Mouse (Mus musculus) brain, adult 2 months (tissue): ENCODE measurements around the gene Olfr656.

Experiments
- DNase-seq: peaks from one replicate; pipeline ENCODE4 v3.0.0; 2011; ENCODE audit warnings: low read depth, low spot score

Gene Olfr656

GRCm38 (mm10) chr7:104613655-104614054 is at the start of gene Olfr656:
TSS of gene Olfr656 (plus strand) at chr7:104613955.
- no peak for DNase-seq

GRCm38 (mm10) chr7:104577014-104577413 is 36.7 kb upstream of the Olfr656 start, which contains the start of gene Olfr653:
TSS of gene Olfr653 (plus strand) at chr7:104577314.
- DNase-seq: no peak

GRCm38 (mm10) chr7:104580846-104581245 is 32.9 kb upstream of the Olfr656 start:
- no peak for DNase-seq

- DNase-seq: no peak
These were observed 32.3 kb upstream of the Olfr656 start for GRCm38 (mm10) chr7:104581429-104581828.

- no peak for DNase-seq
These were observed 27.0 kb upstream of the Olfr656 start, which contains the start of gene Olfr654 for GRCm38 (mm10) chr7:104586725-104587124. TSS of gene Olfr654 (plus strand) at chr7:104587025.

GRCm38 (mm10) chr7:104588274-104588673 is 25.5 kb upstream of the Olfr656 start:
- DNase-seq: no peak

- no peak for DNase-seq
These were observed 12.1 kb upstream of the Olfr656 start, which contains the start of gene Olfr655 for GRCm38 (mm10) chr7:104601679-104602078. TSS of gene Olfr655 (minus strand) at chr7:104601779.

GRCm38 (mm10) chr7:104603173-104603572 is 10.6 kb upstream of the Olfr656 start:
- no peak for DNase-seq

GRCm38 (mm10) chr7:104604727-104605126 is 9.0 kb upstream of the Olfr656 start:
- no peak for DNase-seq

- no peak for DNase-seq
These were observed 10.7 kb downstream of the Olfr656 start, which contains the start of gene Olfr657 for GRCm38 (mm10) chr7:104624494-104624893. TSS of gene Olfr657 (plus strand) at chr7:104624794.

GRCm38 (mm10) chr7:104646841-104647482 is 33.2 kb downstream of the Olfr656 start, which contains the start of gene Olfr658:
TSS of gene Olfr658 (minus strand) at chr7:104647305.
- peak; percentile 21 for DNase-seq

- DNase-seq: no peak
These were observed 52.7 kb downstream of the Olfr656 start, which contains the start of gene Olfr659 for GRCm38 (mm10) chr7:104666453-104666852. TSS of gene Olfr659 (plus strand) at chr7:104666753.
